Mouse (Mus musculus) Patski (cell line): ENCODE data around the gene Gm28043. TPM values are rescaled to one million over a fixed set of nuclear protein-coding genes. Genes with fewer than 3 reads are reported as not detected.
A peak's percentile ranks its signal among the peaks of the same experiment; 100 is the strongest.

Experiments used
- ATAC-seq: fragments of 100-300 bp; one replicate; pipeline ENCODE4 v1.8.0; 2021
- CTCF ChIA-PET: fragments of 350-600 bp; sonication (Branson Sonifier 250); formaldehyde crosslinking; loops from one replicate; lab custom pipeline; 2022; ENCODE audit warnings: inconsistent platforms; lab: Charles Lee
- POLR2A ChIA-PET: fragments of 350-600 bp; sonication (Branson Sonifier 250); formaldehyde crosslinking; loops from one replicate; lab custom pipeline; 2022; ENCODE audit warnings: antibody characterized with exemption, inconsistent platforms; lab: Charles Lee
- DNase-seq: peaks from one replicate; pipeline ENCODE4 v3.0.0-alpha.2; 2011; ENCODE audit warnings: low read depth, low spot score
- H3K27me3 ChIP-seq: fragments of 371-371 bp; one replicate; pipeline ENCODE4 v1.5.1; 2021
- CTCF ChIP-seq: fragments of 100-300 bp; IDR thresholded peaks from one replicate; pipeline ENCODE4 v1.5.1; 2021
- in situ Hi-C: fragments of 300-500 bp; cut with MboI; formaldehyde crosslinking; loops from 3 replicates; pipeline ENCODE4 v1.11.1; 2018; ENCODE audit warnings: low pct_unique_long_range_greater_than_20kb, mixed read lengths
- polyA plus RNA-seq: library from polyadenylated mRNA; unstranded; gene quantifications from one replicate; pipeline ENCODE4 v1.2.3, GENCODE M21; 2021

Gm28043 gene
- 2.4 TPM for polyA plus RNA-seq

DNA sequence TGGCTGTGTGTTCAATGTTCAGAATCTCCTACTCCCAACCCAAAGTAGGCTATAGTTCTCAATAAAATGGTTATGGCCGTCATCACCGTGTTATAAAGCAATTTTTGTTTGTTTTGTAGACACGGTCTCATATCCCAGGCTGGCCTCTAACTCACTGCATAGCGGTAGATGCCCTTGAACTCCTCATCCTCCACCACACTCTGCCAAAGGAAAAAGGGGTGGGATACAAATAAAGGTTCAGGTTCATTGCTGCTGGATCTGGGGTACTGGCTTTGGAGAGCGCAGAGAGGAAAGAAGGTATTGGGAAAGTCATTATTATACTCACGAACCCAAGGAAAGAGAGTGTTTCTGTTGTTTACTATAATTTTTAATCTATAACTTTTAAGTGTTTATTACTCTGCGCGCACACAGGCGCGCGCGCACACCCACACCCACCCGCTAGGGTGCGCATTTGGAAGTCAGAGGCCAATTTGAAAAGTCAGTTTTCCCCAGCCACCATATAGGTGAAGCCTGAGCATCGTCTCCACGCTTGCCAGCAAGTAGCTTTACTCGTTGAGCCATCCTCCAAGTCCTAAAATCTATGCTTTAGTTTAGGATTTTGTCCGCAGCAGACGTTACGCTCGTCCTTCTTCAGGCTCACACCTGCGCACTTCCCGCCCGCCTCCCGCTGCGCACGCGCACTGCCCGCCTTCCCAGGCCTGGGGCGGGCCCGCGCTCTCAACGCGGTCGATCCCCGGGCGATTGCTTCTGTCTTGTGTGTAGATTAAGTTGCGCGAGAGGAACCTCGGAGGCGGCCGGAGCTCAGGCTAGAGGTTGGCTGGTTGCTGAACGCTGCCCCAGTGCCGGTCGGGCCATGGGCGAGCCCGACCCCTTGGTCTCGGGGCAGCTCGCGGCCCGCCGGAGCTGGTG is at the start of gene Gm28043, which contains the start of gene Rnf8:
TSS of gene Gm28043 (plus strand) at position 762 of the 909 bp plus-strand sequence.
TSS of gene Rnf8 (plus strand) at position 676 of the 909 bp plus-strand sequence.
- CTCF ChIA-PET = no interaction called here
- ATAC-seq (peak; percentile 71), DNase-seq (peak; percentile 50)
- peak; percentile 86 for TF ChIP-seq CTCF
- in situ Hi-C loops = no loop called here
- POLR2A ChIA-PET = interaction anchor here (0.8 to 1.6 kb wide), 2 partner anchors 46 to 83 kb away, joined by 4 to 6 read pairs; partner anchors contain the start of gene Cmtr1
- H3K27me3 ChIP-seq = no peaks in the 10 kb centered on the region

DNA sequence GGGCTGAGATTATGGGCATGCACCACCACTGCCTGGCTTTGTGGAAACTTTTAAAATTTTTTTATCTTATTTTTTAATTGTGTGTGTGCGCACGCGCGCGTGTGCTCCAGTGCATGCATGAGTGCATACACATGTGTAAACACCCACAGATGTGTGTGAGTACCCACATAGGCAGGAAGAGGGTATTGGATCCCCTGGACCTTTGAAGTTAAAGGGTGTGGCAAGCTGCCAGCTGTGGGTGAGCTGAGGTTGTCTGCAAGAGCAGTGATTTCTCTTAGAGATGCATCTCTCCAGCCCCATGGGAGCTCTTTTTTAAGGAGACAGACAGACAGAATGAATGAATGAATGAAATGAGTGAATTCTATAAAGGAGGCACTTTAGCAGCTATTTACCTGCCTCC is 49.2 kb upstream of the Gm28043 start:
- in situ Hi-C loops = no loop called here

DNA sequence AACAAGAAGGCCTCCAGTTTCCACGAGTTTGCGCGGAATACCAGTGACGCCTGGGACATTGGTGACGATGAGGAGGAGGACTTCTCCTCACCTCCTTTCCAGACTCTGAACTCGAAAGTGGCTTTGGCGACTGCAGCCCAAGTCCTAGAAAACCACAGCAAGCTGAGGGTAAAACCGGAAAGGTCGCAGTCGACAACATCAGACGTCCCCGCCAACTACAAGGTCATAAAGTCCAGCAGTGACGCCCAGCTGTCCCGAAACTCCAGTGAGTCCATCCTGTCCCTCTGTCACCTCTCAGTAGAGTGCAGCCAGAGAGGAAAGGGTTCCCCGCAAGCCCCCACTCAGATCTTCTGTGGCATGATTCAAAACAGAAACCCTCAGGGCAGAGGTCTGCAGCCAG is 46.2 kb upstream of the Gm28043 start:
- ChIA-PET POLR2A (no interaction called here), CTCF (no interaction called here)
- DNase-seq (no peak), ATAC-seq (no peak)
- TF ChIP-seq CTCF = no peak
- in situ Hi-C loops = no loop called here
- H3K27me3 ChIP-seq = no peaks in the 10 kb centered on the region

More for the DNA sequence above, 49.2 kb upstream of the Gm28043 start:
- ATAC-seq (no peak), DNase-seq (no peak)
- POLR2A ChIA-PET = no interaction called here
- CTCF ChIA-PET = no interaction called here
- H3K27me3 ChIP-seq = no peaks in the 10 kb centered on the region
- no peak for TF ChIP-seq CTCF

DNA sequence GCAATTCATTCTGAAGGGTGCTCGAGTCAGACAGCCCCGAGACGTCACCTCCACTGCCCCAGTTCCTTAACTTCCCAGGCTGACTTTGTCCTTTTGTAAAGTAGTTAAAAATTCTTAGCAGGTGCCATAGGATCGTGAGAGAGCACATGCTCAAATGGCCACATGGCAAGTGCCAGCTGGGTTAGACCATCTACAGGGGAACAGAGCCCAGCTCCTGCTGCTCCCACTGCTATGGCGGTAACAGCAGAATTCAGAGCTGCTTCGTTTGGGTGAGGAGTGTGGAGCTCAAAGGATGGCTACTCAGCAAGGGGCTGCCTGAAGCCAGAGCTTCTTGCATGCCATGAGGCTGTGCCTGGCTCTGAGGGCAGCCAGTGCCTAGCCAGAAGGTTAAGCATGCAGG is 44.8 kb upstream of the Gm28043 start:
- in situ Hi-C loops = no loop called here
- no peaks in the 10 kb centered on the region for H3K27me3 ChIP-seq
- TF ChIP-seq CTCF = no peak
- CTCF ChIA-PET = interaction anchor here (0.9 to 1.4 kb wide), 3 partner anchors 12 to 16 kb away, joined by 3 read pairs; no protein-coding TSS in a partner anchor
- DNase-seq (no peak), ATAC-seq (no peak)
- POLR2A ChIA-PET = no interaction called here

DNA sequence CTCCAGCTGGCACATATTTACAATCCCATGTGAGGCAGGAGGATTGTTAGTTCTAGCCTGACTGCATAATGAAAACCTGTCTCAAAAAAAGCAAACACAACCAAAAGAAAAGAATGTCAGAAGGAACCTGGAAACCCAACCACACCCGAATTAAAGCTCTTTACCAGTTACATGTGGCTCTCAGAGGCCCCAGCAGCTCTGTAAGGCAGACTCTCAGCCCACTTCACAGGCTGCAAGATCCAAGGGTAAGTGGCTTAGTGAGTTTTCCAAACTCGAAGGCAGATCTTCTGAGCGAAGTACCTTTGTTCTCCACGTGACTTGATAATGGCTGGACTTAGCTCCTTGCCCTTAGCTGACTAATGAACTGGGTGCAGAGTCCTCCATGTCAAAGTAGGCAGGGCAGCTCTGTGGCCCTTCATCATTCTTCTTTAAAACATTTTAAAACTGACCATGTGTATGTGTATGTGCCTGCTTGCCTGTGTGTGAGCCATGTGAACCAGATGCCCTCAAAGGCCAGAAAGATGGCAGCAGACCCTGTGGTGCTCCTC is 35.0 kb upstream of the Gm28043 start:
- H3K27me3 ChIP-seq = no peaks in the 10 kb centered on the region
- DNase-seq (no peak), ATAC-seq (no peak)
- in situ Hi-C loops = no loop called here
- CTCF ChIA-PET = no interaction called here
- POLR2A ChIA-PET = no interaction called here
- TF ChIP-seq CTCF = no peak

GRCm38 (mm10) chr17:29583569-29583968 is 31.1 kb upstream of the Gm28043 start:
- ATAC-seq = no peak
- POLR2A ChIA-PET = no interaction called here
- in situ Hi-C loops = no loop called here
- no peaks in the 10 kb centered on the region for H3K27me3 ChIP-seq
- CTCF ChIA-PET = no interaction called here
- no peak for TF ChIP-seq CTCF
- no peak for DNase-seq

GRCm38 (mm10) chr17:29584306-29584705 is 30.4 kb upstream of the Gm28043 start:
- ChIA-PET POLR2A (no interaction called here), CTCF (no interaction called here)
- no peaks in the 10 kb centered on the region for H3K27me3 ChIP-seq
- in situ Hi-C loops = no loop called here
- TF ChIP-seq CTCF = no peak
- ATAC-seq = no peak
- DNase-seq = no peak

GRCm38 (mm10) chr17:29584737-29585136 is 29.9 kb upstream of the Gm28043 start:
- TF ChIP-seq CTCF = no peak
- no peak for DNase-seq
- H3K27me3 ChIP-seq = no peaks in the 10 kb centered on the region
- CTCF ChIA-PET = no interaction called here
- ATAC-seq = no peak
- POLR2A ChIA-PET = no interaction called here
- in situ Hi-C loops = no loop called here

GRCm38 (mm10) chr17:29585446-29585845 is 29.2 kb upstream of the Gm28043 start:
- ATAC-seq (no peak), DNase-seq (no peak)
- in situ Hi-C loops = no loop called here
- ChIA-PET CTCF (no interaction called here), POLR2A (no interaction called here)
- TF ChIP-seq CTCF = no peak
- H3K27me3 ChIP-seq = no peaks in the 10 kb centered on the region

DNA sequence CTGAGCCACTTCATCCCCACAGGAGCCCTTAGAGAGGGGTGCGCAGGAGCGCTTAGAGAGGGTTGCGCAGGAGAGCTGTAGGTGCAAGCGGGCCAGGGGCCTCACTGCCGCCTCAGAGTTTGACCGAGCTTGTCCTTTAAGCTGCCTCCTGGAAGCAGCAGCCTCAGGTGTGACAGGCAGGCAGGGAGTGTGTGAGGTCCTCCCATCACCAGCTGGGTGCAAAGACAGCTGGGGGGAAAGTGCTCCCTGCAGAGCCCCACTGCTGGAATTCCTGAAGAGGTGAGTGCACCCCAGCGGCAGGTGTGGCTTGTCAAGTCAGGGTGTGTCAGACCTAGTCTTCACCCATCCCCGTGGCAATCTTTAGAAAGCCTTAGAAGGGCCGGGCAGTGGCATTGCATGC is 27.8 kb upstream of the Gm28043 start:
- no peak for TF ChIP-seq CTCF
- ChIA-PET POLR2A (no interaction called here), CTCF (interaction anchor here (1.3 kb wide), 1 partner anchor 17 kb away, joined by 3 read pairs; no protein-coding TSS in a partner anchor)
- no peak for DNase-seq
- in situ Hi-C loops = no loop called here
- no peaks in the 10 kb centered on the region for H3K27me3 ChIP-seq
- no peak for ATAC-seq
